Mouse (Mus musculus) c-Kit-positive CD71-negative TER-119-negative erythroid progenitor cells, embryonic 14.5 days (primary cell): ENCODE measurements around the gene Atoh8.
A peak's percentile ranks its signal among the peaks of the same experiment; 100 is the strongest.

Source experiments
- DNase-seq: peaks from one replicate; pipeline ENCODE4 v3.0.0-alpha.2; 2013; ENCODE audit warnings: low read depth

Gene Atoh8

GRCm38 (mm10) chr6:72254588-72255075, 19.3 kb upstream of the Atoh8 start:
- no peak for DNase-seq

DNA sequence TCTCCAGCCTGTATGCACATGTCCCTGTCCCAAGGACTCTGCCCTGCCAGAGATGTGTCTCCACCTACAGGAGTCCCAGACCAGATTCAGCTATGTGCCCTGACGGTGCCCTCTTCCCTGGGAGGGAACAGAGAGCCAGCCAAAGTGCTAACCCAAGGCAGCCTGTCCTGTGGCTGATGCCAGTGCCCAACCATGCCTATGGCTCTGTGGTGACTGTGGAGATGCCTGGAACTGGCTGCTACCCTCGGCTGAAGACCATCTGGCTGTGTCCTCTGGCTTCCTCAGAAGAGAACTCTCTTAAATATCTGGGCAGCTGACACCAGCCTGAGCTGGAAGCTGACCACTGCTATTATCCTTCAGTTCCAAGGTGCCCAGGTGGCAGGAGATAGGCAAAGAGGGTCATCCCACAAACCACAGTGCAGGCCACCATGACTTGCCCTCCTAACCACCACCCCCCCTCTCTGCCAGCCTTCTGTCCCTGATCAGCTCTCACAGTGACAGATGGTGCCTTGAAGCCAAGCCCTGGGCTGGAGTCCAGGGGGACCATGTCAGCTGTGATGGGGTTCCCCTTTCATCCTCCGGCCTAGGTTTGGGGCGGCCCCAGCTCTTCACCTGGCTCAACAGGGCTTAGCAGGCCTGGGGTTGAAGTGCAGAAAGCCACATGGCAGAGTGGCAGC, 18.7 kb upstream of the Atoh8 start:
- no peak for DNase-seq

GRCm38 (mm10) chr6:72253168-72253567, 17.8 kb upstream of the Atoh8 start:
- no peak for DNase-seq

GRCm38 (mm10) chr6:72252433-72252832, 17.1 kb upstream of the Atoh8 start:
- no peak for DNase-seq

GRCm38 (mm10) chr6:72249981-72250380, 14.6 kb upstream of the Atoh8 start:
- no peak for DNase-seq

- no peak for DNase-seq
Measured at GRCm38 (mm10) chr6:72248150-72248914, 13.0 kb upstream of the Atoh8 start.

DNA sequence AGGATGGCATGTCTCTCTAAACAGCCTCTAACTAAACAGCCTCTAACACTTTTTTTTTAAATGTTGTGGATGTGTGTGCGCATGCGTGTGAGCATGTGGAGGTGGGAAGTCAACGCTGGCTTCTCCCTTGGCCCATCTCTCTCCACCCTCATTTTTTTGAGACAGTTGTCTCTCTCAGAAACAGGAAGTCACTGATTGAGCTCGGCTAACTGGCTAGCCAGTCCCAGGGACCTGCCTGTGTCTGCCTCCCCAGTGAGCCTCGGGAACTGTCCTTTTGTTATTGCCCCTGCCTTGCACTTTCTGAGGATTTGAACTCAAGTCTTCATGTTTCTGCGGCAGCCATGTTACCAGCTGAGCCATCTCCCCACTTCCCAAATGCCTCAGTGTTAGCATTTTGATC, 10.9 kb upstream of the Atoh8 start:
- DNase-seq = no peak

GRCm38 (mm10) chr6:72244569-72245285, 9.3 kb upstream of the Atoh8 start:
- no peak for DNase-seq

- DNase-seq = no peak
Measured at GRCm38 (mm10) chr6:72244144-72244549, 8.8 kb upstream of the Atoh8 start.

GRCm38 (mm10) chr6:72242532-72243320, 7.3 kb upstream of the Atoh8 start:
- no peak for DNase-seq

DNA sequence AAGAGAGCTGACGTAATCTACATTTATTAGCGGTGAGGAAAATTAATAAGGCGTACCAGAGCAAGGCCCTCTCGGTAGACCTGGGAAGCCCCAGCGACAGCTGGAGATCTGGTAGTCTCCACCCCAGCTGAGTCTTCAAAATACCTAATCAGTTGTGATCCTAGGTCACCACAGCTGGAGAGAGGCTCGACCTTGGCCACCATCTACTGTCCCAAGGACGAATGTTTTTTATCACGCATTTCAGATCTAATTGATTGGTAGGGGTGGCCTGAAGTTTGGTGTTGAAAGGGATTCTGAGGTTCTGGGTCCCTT, 6.4 kb upstream of the Atoh8 start:
- no peak for DNase-seq

DNA sequence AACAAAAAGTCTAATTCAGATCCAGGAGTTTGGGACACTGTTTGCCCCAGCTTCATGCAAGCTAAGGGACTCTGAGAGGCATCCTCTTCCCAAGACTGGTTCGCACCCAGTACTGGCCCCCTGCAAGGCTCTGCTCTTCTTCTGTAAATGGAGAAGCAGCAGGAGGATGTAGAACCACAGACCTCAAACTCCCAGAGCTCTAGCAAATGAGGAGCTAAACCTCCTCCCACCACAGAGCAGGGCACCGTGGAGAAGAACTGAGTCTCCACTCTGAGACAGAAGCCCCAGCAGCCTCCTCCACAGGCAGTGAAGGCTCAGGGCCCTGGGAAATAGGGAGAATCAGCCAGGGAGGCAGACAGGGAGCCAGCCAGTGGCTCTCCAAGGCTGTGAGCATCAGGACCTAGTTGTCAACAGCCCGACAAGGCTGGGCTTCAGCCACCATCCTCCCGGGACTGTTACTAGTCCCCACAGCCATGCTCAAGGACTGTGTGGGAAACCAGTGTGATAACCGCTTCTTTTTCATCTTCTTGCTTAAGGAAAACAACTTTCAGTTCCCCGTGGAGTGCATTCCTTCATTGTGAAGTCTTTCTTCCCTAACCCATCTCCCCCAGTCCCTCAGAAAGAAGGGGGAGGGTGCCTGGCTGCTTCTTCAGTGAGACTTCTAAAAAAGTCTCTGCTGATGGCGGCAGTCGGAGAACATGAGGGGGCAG, 5.9 kb upstream of the Atoh8 start:
- DNase-seq = no peak

- no peak for DNase-seq
Measured at GRCm38 (mm10) chr6:72240042-72240441, 4.7 kb upstream of the Atoh8 start.

DNA sequence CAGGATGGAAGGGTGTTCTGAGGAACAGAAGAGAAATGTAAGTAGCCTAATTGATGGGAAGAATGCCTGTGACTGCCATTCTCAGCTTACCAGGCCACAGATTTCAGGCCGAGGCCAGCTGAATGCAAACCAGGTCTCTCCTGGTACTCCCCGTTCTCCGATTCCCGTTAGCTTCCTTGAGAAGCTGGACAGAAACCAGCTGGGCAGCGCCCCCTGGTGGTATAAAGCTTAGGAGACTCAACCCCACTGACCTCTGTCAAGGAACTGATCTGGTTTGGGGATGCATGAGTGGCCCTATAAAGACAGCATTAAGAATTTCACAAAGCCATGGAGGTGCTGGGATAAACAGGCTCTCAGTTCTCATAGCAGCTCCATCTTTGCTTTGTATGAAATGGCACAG, 1.7 kb upstream of the Atoh8 start:
- peak; percentile 81 for DNase-seq

GRCm38 (mm10) chr6:72235807-72236407, 530 bp upstream of the Atoh8 start:
- DNase-seq = no peak

- no peak for DNase-seq
Measured at GRCm38 (mm10) chr6:72234372-72235097, 842 bp downstream of the Atoh8 start.

- DNase-seq = no peak
Measured at GRCm38 (mm10) chr6:72233950-72234349, 1.4 kb downstream of the Atoh8 start.

- no peak for DNase-seq
Measured at GRCm38 (mm10) chr6:72232870-72233269, 2.5 kb downstream of the Atoh8 start.

DNA sequence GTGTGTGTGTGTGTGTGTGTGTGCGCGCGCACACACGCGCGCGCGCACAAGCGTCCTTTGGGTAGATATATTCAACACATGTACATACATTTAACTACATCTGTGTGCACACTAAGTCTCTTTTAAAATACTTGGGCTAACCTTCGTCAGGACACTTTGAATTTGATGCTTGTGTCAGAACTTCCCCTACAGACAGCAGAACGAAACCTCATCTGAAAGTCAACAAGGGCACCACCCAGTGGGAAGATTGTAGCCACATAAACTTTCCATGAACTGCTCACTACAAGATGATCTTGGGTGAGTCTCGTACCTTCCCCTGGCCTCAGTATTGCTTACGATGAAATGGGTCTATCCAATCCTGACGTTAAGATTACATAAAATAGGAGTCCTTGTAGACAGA, 3.0 kb downstream of the Atoh8 start:
- DNase-seq = no peak

GRCm38 (mm10) chr6:72230875-72231274, 4.5 kb downstream of the Atoh8 start:
- DNase-seq = no peak
